Mouse (Mus musculus): ENCODE data around the gene Uhmk1. TPM values are rescaled to one million over a fixed set of nuclear protein-coding genes. Genes with fewer than 3 reads are reported as not detected.
"Not testable (repeated sequence)": the region's sequence is repeated elsewhere in the genome, so short reads cannot be mapped to it uniquely, and the experiment has no call there.

Gene Uhmk1
- 10 to 100 TPM; 67.1 to 73.7 TPM for total RNA-seq (2021)
- long read RNA-seq, experiment 1, full-length matches to known transcripts, result 3 of 8 reads
- long read RNA-seq, experiment 1, partial matches to known transcripts, result 0 of 8 reads
- long read RNA-seq, experiment 1, other reads (novel, unspliced or antisense), result 5 of 8 reads
- long read RNA-seq, experiment 2, full-length matches to known transcripts, result 1 of 6 reads
- long read RNA-seq, experiment 2, partial matches to known transcripts, result 0 of 6 reads
- long read RNA-seq, experiment 2, other reads (novel, unspliced or antisense), result 5 of 6 reads

GRCm38 (mm10) chr1:170214757-170215522, at the start of gene Uhmk1:
Uhmk1 (minus strand) TSS chr1:170215397.
- peak; percentile 84 to 85 for DNase-seq (ENCODE audit: low spot score in 2 of 2)

- peak; percentile 75 to 77 for DNase-seq (ENCODE audit: low spot score in 2 of 2)
These were observed 40.3 kb upstream of the Uhmk1 start for GRCm38 (mm10) chr1:170255560-170255910.

GRCm38 (mm10) chr1:170254893-170255559, 39.8 kb upstream of the Uhmk1 start:
- DNase-seq (ENCODE audit: low spot score in 2 of 2), result no peak

- no peak for DNase-seq (ENCODE audit: low spot score in 2 of 2)
These were observed 29.8 kb upstream of the Uhmk1 start for GRCm38 (mm10) chr1:170245016-170245415.

GRCm38 (mm10) chr1:170232688-170233087, 17.5 kb upstream of the Uhmk1 start, which contains the start of gene Sh2d1b2:
Sh2d1b2 (plus strand) TSS chr1:170232749.
- DNase-seq (ENCODE audit: low spot score in 2 of 2), result not testable (repeated sequence)

- no peak for DNase-seq (ENCODE audit: low spot score in 2 of 2)
These were observed 8.1 kb upstream of the Uhmk1 start for GRCm38 (mm10) chr1:170223276-170223675.

GRCm38 (mm10) chr1:170220351-170220750, 5.2 kb upstream of the Uhmk1 start:
- no peak for DNase-seq (ENCODE audit: low spot score in 2 of 2)

GRCm38 (mm10) chr1:170218091-170218884, 3.1 kb upstream of the Uhmk1 start:
- no peak for DNase-seq (ENCODE audit: low spot score in 2 of 2)

GRCm38 (mm10) chr1:170215590-170215989, 393 bp upstream of the Uhmk1 start:
- no peak for DNase-seq (ENCODE audit: low spot score in 2 of 2)

- no peak for DNase-seq (ENCODE audit: low spot score in 2 of 2)
These were observed 827 bp downstream of the Uhmk1 start for GRCm38 (mm10) chr1:170214383-170214756.

- no peak for DNase-seq (ENCODE audit: low spot score in 2 of 2)
These were observed 1.9 kb downstream of the Uhmk1 start for GRCm38 (mm10) chr1:170213181-170213879.

- no peak for DNase-seq (ENCODE audit: low spot score in 2 of 2)
These were observed 8.8 kb downstream of the Uhmk1 start for GRCm38 (mm10) chr1:170206395-170206794.

GRCm38 (mm10) chr1:170200379-170200778, 14.8 kb downstream of the Uhmk1 start:
- no peak for DNase-seq (ENCODE audit: low spot score in 2 of 2)

GRCm38 (mm10) chr1:170196211-170196610, 19.0 kb downstream of the Uhmk1 start:
- no peak for DNase-seq (ENCODE audit: low spot score in 2 of 2)

GRCm38 (mm10) chr1:170191925-170192324, 23.3 kb downstream of the Uhmk1 start:
- DNase-seq (ENCODE audit: low spot score in 2 of 2), result no peak

GRCm38 (mm10) chr1:170190225-170190624, 25.0 kb downstream of the Uhmk1 start:
- no peak for DNase-seq (ENCODE audit: low spot score in 2 of 2)

- peak; percentile 44 to 50 for DNase-seq (ENCODE audit: low spot score in 2 of 2)
These were observed 26.6 kb downstream of the Uhmk1 start for GRCm38 (mm10) chr1:170188601-170189000.

- DNase-seq (ENCODE audit: low spot score in 2 of 2), result no peak
These were observed 28.7 kb downstream of the Uhmk1 start for GRCm38 (mm10) chr1:170186531-170186930.

GRCm38 (mm10) chr1:170185137-170185536, 30.1 kb downstream of the Uhmk1 start:
- DNase-seq (ENCODE audit: low spot score in 2 of 2), result no peak

- no peak for DNase-seq (ENCODE audit: low spot score in 2 of 2)
These were observed 32.5 kb downstream of the Uhmk1 start for GRCm38 (mm10) chr1:170182706-170183105.
